Mouse (Mus musculus) left cerebral cortex, postnatal 25 days (tissue): ENCODE results near the gene Cdon. TPM values are rescaled to one million over a fixed set of nuclear protein-coding genes. Genes with fewer than 3 reads are reported as not detected.

Experiments
- DNase-seq, 2 experiments: peaks; one replicate each; pipeline ENCODE4 v3.0.0; 2022; ENCODE audit warnings: low spot score in 2 of 2, mixed read lengths in 1 of 2
- intact Hi-C: fragments of 180-260 bp; cut with DNase I; formaldehyde crosslinking; loops from one replicate; pipeline ENCODE4 v1.15.1; 2025
- total RNA-seq, 2 experiments: library from RNA; stranded (reverse); gene quantifications; 2 replicates each; pipeline ENCODE4 v1.2.3; 2021

The Cdon gene
- total RNA-seq, 2 experiments from 2014 or later, result 7.4 to 7.7 TPM

GRCm38 (mm10) chr9:35482014-35482898 lies 61.3 kb downstream of the Cdon start:
- intact Hi-C loops, result loop anchor here (5.0 kb wide), 1 partner anchor 40 kb away; no protein-coding TSS in a partner anchor

GRCm38 (mm10) chr9:35483949-35484348 lies 63.0 kb downstream of the Cdon start:
- intact Hi-C loops, result loop anchor here (5.0 kb wide), 1 partner anchor 38 kb away; no protein-coding TSS in a partner anchor
- no peak for DNase-seq

More at GRCm38 (mm10) chr9:35482014-35482898, 61.3 kb downstream of the Cdon start:
- DNase-seq, result no peak

GRCm38 (mm10) chr9:35486616-35487015 lies 65.7 kb downstream of the Cdon start:
- DNase-seq, result no peak
- intact Hi-C loops, result no loop called here

DNA sequence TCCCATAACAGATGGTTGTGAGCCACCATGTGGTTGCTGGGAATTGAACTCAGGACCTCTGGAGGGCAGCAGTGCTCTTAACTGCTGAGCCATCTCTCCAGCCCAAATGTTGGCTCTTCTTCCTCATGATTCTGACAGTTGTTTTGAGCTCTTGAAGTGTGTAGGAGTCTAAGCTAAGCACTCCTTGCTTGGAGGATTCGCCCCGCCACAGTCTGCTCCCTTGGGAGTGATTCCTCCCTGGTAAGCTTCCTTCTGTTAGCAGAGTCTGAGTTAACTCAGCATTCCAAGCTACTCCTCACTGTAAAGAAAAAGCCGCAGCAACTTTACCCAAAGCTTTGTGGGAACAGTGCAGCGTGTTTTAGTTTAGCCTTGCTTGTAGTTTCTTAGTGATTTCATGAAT lies 67.6 kb downstream of the Cdon start:
- peak; percentile 9 to 78 for DNase-seq
- intact Hi-C loops, result no loop called here

DNA sequence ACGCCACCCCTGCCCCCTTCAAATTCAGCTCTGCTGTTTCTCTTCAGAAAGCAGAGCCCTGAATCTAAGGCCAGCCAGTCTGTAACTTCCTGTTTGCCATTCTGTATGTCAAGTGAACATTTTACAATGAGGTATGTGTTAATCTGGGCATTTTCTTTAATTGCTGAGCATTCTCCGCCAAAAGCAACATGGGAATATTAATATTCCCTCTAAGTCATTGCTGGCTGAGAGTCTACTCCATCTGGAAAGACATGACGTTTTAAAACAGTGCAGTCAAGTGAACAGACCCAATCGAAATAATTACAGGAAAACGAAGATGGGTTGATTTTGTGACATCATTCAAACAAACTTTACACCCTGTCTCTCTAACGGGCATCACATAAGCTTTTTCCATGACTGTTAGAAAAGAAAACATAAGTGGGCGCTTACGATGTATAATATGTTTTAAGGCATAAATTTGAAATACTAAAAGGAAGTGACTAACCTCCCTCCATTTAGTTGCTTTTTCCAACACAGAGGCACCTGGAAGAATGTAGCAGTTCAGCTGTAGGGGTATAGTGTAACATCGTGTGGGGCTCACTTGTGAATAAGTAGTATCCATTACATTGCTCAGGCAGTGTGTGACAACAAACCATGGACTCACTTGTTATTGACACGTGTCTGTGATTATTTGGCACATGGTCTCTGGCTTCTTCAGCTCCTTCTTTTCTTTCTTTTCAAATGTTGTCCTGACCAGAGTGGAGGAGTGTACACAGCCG lies 70.4 kb downstream of the Cdon start:
- no peak for DNase-seq

DNA sequence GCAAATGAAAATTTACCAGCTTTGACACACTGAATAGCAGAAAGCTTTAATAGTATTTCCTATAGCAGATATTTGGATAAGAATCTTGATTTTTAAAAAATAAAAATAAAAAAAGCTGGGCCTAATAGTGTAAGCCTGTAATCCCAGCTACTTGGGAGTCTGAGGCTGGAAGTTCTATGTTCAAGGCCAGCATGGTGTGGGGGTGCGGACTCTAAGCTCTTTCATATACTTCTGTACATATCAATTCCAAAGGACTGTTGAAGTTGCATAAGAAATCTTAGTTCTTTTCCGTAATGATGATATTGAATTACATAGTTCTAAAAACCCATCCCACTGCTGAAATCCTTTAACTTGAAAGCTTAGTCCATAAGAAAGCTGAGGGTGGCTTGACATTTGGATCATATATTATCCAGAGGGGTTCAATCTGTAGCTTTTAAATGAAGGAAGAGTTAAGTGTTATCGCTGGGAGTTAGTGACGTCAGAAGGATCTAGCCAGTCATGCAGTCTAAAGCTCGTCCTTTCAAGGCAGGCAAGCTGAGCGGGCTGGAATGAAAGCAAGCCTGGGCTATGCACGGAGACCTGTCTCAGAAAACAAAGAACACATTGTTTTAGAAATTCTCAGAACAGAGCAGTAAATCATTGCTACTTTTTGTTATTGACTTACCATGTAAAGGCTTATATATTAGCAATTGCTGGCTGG lies 72.3 kb downstream of the Cdon start:
- intact Hi-C loops, result no loop called here
- no peak for DNase-seq

More for the DNA sequence above, 70.4 kb downstream of the Cdon start:
- intact Hi-C loops, result no loop called here

- intact Hi-C loops, result no loop called here
- no peak for DNase-seq
Observed at GRCm38 (mm10) chr9:35493733-35494092, 72.8 kb downstream of the Cdon start.

- DNase-seq, result no peak
- intact Hi-C loops, result no loop called here
Observed at GRCm38 (mm10) chr9:35494937-35495336, 74.0 kb downstream of the Cdon start.

GRCm38 (mm10) chr9:35495471-35495870 lies 74.5 kb downstream of the Cdon start:
- no peak for DNase-seq
- intact Hi-C loops, result no loop called here

DNA sequence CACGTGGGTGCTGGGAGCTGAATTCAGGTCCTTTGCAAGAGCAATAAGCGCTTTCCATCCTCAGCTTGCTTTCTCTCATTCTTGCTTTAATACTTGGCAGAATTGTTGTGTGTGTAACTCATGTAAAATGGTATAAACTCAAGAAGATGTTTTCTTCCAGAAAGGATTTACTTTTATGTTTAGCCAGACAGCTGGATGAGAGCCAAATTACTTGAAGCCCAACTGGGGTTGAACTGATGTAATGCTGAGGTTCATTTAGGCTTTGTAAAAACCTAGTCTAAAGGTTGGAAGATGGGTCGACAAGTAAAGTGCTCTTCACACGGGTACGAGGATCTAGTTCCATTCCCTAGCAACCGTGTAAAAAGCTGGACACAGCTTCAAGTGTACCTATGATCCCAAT lies 79.0 kb downstream of the Cdon start:
- intact Hi-C loops, result no loop called here
- DNase-seq, result no peak

GRCm38 (mm10) chr9:35502361-35503000 lies 81.6 kb downstream of the Cdon start:
- no peak for DNase-seq
- intact Hi-C loops, result no loop called here

DNA sequence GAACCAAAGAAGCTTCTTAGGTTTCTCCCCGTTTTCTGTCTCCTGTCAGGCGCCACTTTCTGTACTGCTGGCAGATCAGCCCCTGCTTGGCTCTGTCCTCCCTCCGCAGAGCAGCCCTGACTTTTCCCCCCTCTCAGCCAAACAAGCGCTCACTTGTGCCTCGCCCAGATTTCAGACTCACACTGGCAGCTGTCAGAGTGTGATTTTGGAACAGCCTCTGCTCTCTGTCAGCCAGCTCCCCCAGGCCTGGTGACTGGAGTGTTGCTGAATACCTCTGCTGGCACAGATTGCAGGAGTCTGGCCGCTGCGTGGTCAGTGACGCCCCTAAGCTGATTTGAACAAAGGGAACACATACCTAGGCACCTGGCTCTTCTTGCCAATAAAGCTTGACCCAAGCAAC lies 87.3 kb downstream of the Cdon start:
- intact Hi-C loops, result no loop called here
- DNase-seq, result peak; percentile 24 to 47

DNA sequence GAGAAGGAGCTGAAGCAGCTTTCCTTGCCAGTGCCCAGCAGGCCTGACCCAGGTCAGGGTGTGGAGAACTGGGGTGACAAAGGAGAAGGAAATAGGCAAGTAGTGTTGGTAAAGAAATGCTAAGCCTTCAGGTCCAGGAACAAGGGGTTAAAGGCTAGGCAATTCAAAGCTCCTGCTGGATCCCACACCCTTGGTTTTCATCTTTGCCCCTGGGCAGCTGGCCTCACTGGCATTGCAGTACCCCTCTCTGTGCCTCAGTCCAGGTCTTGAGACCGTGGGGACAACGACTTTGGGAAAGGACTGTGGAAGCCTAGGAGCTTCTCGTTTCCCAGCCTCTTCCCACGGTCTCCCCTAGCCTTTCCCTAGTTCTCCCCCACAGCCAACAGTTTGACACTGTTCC lies 93.0 kb downstream of the Cdon start:
- intact Hi-C loops, result no loop called here

DNA sequence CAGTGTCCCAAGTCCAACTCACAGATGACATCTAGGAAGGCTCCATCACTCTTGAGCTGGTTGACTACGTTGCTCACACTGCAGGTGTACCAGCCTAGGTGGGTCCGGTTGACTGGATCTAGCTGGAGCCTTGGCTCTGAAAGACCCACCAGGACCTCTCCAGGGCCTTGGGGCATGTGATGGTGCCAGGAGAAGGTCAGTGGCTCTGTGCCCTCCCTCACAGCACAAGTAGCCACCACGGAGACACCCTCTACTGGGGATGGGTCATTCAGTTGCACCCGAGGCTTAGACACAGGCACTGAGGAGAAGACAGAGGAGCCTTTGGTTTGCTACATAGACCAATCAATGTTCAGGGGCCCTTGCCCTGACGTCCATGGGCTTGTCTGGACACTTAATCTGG lies 95.3 kb downstream of the Cdon start:
- intact Hi-C loops, result no loop called here
- no peak for DNase-seq

More for the DNA sequence above, 93.0 kb downstream of the Cdon start:
- DNase-seq, result no peak

- intact Hi-C loops, result no loop called here
- DNase-seq, result no peak
Observed at GRCm38 (mm10) chr9:35516711-35517110, 95.8 kb downstream of the Cdon start.

DNA sequence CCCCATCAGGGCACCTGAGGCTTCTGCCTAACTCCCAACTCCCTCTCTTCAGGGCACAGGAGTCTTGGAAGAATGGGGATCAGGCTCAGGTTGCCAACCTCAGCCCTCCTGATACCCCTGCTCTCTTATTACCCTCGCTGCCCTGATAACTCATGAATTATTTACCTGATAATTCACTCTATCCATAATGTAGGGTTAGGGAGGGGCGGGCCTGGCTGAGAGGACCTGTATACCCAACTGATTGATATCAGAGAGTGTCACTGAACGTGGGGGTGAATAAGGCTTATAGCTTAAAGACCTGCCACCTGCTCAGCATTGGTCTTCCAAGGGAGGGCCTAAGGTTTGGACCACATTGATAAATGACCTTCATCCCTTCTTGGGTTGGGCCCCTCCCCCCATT lies 97.2 kb downstream of the Cdon start, which contains the start of gene Gm1113:
Gm1113 (minus strand) TSS at position 101 of the 400 bp plus-strand sequence.
- DNase-seq, result no peak
- intact Hi-C loops, result no loop called here

DNA sequence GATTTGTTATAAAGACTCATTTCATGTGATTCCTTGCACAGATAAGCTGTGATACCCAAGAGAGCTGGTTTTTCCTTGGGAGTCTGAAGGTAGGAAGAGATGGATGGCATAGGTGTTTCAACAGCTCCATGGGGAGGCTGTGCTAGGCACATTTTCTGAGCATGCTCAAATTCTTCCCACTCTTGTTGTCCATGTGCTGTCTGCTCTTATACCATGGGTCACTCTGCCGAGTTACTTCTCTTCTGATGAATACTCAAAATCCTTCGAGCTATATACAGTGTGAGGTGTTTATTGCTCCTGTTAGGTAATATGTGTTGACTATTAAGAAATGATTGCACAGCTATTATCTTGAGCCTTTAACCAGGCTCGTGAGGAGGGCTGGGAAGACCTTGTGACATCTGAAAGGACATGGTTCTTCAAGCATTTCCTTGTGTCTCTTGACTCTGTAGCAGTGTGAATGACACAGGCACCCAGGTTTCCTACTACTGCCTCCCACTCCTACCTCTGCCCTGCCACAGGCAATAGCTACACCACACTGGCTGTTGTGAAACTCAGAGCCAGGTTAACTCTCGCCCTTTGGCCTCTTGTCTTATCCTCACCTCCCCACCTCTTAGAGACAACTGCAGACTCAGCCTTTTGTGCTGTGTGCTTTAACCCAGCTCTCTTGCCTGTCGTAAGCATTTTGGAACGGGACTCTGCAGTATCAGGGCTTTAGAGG lies 99.9 kb downstream of the Cdon start:
- no peak for DNase-seq
- intact Hi-C loops, result loop anchor here (5.0 kb wide), 1 partner anchor 38 kb away; no protein-coding TSS in a partner anchor

DNA sequence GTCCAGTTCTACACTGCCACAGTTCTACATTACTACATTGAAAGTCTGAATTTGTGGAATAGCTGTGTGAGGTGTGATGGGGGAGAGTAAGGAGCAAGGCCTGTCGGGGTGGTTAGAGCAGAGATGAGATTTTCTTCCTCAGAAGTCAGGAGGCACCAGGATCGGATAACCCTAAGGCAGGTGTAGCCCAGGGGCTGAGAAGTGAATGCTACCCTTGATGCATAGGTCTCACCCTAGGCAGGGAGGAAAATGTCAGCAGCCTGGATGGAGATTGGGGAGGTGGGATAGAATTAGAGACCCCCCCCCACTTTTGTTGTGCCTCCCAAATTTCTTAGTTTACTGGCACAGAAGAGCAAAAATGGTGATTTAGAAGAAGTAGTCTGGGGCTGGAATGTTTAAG lies 101.3 kb downstream of the Cdon start:
- intact Hi-C loops, result loop anchor here (5.0 kb wide), 1 partner anchor 40 kb away; no protein-coding TSS in a partner anchor
- no peak for DNase-seq
